Mouse (Mus musculus): ENCODE results near the gene Hapln4. TPM values are rescaled to one million over a fixed set of nuclear protein-coding genes. Genes with fewer than 3 reads are reported as not detected.
A peak's percentile ranks its signal among the peaks of the same experiment; 100 is the strongest.

Hapln4 gene
- polyA plus RNA-seq, 1 experiment from 2014 or later = not detected

- H3K27me3 ChIP-seq (replicated peaks; ENCODE audit: control insufficient read depth, insufficient read depth, low read length) = peaks cover 30% of the 10 kb centered on the region
- no peak for TF ChIP-seq CTCF (IDR thresholded peaks at IDR 0.05; ENCODE audit: low read depth)
- 56% methylated on average over 8 of the region's 8 CpGs for whole genome bisulfite sequencing
- no peaks in the 10 kb centered on the region for H3K4me1 ChIP-seq (replicated peaks; ENCODE audit: control insufficient read depth, insufficient read depth, low read length)
- no peaks in the 10 kb centered on the region for H3K36me3 ChIP-seq (ENCODE audit: control insufficient read depth, insufficient read depth)
- no peak for ATAC-seq
- H3K4me2 ChIP-seq (replicated peaks; ENCODE audit: low read depth) = no peak overlapping the region
- H3K9ac ChIP-seq (ENCODE audit: low read depth, low read length) = no peak overlapping the region
- no peak overlapping the region for H3K4me3 ChIP-seq (ENCODE audit: low read depth, low read length)
- H3K27ac ChIP-seq (ENCODE audit: low read depth, low read length) = no peak overlapping the region
- no peaks in the 10 kb centered on the region for H3K9me3 ChIP-seq (ENCODE audit: control insufficient read depth)
Observed at GRCm38 (mm10) chr8:70092786-70093185, 9.5 kb downstream of the Hapln4 start.

DNA sequence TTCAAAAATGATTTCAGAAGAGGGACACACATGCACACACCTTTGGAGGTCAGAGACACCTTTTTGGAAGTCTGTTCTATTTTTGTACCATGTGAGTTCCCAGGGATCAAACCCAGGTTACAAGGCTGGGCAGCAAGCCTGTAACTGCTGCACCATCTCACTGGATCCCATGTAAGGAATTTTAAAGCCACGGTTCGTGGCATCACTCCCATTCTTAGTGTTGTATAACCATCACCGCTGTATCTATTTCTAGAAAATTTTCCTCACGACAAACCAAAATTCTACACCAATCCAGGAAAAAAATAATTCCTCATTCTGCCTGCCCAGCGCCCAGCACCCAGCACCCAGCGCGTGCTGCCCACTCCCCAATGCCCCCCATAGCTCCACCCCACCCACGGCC is 16.0 kb downstream of the Hapln4 start:
- no peak for ATAC-seq
- Histone ChIP-seq H3K9ac (ENCODE audit: low read depth, low read length) (no peak overlapping the region), H3K27ac (ENCODE audit: low read depth, low read length) (no peak overlapping the region), H3K36me3 (ENCODE audit: control insufficient read depth, insufficient read depth) (no peaks in the 10 kb centered on the region), H3K4me3 (ENCODE audit: low read depth, low read length) (no peak overlapping the region), H3K4me2 (replicated peaks; ENCODE audit: low read depth) (no peak overlapping the region), H3K27me3 (replicated peaks; ENCODE audit: control insufficient read depth, insufficient read depth, low read length) (no peaks in the 10 kb centered on the region; the same call in 1 of the 2 replicates), H3K9me3 (ENCODE audit: control insufficient read depth) (no peaks in the 10 kb centered on the region), H3K4me1 (replicated peaks; ENCODE audit: control insufficient read depth, insufficient read depth, low read length) (no peaks in the 10 kb centered on the region)
- no peak for TF ChIP-seq CTCF (IDR thresholded peaks at IDR 0.05; ENCODE audit: low read depth)
- 59% methylated on average over 8 of the region's 8 CpGs for WGBS

DNA sequence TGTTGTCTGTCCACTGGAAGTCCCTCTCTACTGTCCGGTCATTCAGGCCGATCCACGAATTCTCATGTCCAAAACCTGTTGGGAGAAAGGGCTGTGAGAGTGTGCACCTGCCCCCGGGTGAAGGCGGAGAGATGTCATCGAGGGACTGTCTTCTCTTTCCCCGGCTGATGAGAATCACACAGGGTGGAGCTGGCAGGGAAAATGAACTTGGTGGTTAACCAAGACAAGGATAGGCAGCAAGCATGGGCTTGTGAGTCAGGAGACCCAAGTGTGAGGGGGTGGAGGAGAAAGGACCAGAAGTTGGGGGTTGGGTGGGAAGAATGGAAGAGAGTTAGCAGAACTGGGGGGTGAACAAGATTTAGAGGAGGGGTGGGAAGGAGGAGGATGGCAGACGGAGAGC is 17.0 kb downstream of the Hapln4 start:
- no peaks in the 10 kb centered on the region for H3K4me1 ChIP-seq (replicated peaks; ENCODE audit: control insufficient read depth, insufficient read depth, low read length)
- H3K4me2 ChIP-seq (replicated peaks; ENCODE audit: low read depth) = no peak overlapping the region
- H3K9ac ChIP-seq (ENCODE audit: low read depth, low read length) = no peak overlapping the region
- ATAC-seq = no peak
- no peaks in the 10 kb centered on the region for H3K9me3 ChIP-seq (ENCODE audit: control insufficient read depth)
- H3K27ac ChIP-seq (ENCODE audit: low read depth, low read length) = no peak overlapping the region
- 73% methylated on average over 8 of the region's 8 CpGs for WGBS
- H3K4me3 ChIP-seq (ENCODE audit: low read depth, low read length) = no peak overlapping the region
- TF ChIP-seq CTCF (IDR thresholded peaks at IDR 0.05; ENCODE audit: low read depth) = no peak
- no peaks in the 10 kb centered on the region; the same call in 1 of the 2 replicates for H3K27me3 ChIP-seq (replicated peaks; ENCODE audit: control insufficient read depth, insufficient read depth, low read length)
- no peaks in the 10 kb centered on the region for H3K36me3 ChIP-seq (ENCODE audit: control insufficient read depth, insufficient read depth)

- Histone ChIP-seq H3K27me3 (replicated peaks; ENCODE audit: control insufficient read depth, insufficient read depth, low read length) (peaks cover 8% of the 10 kb centered on the region; the same call in 1 of the 2 replicates), H3K4me3 (ENCODE audit: low read depth, low read length) (no peak overlapping the region), H3K27ac (ENCODE audit: low read depth, low read length) (no peak overlapping the region), H3K9ac (ENCODE audit: low read depth, low read length) (no peak overlapping the region), H3K9me3 (ENCODE audit: control insufficient read depth) (no peaks in the 10 kb centered on the region), H3K36me3 (ENCODE audit: control insufficient read depth, insufficient read depth) (no peaks in the 10 kb centered on the region), H3K4me1 (replicated peaks; ENCODE audit: control insufficient read depth, insufficient read depth, low read length) (no peaks in the 10 kb centered on the region), H3K4me2 (replicated peaks; ENCODE audit: low read depth) (no peak overlapping the region)
- peak; percentile 84 for TF ChIP-seq CTCF (IDR thresholded peaks at IDR 0.05; ENCODE audit: low read depth)
- ATAC-seq = peak; percentile 46; the same call in 1 of the 2 replicates
- 11% methylated on average over 6 of the region's 6 CpGs for WGBS
Observed at GRCm38 (mm10) chr8:70104506-70104905, 21.2 kb downstream of the Hapln4 start.

DNA sequence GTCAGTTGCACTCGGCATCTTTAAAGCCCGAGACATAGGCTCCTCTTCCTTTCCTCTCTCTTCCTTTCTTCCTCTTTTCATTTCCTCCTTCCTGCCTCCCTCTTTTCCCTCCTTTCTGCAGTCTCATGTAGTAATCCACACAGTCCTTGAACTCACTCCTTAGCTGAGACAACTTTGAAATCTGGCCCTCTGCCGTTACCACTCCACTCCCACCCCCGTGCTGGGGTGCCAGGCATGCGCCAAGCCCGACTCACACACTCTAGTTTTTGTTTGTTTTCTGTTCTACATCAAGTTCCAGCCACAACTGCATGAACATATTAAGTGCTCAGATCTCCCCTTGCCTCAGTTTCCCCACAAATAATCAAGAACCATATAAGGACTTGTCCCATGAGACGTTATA is 21.7 kb downstream of the Hapln4 start:
- Histone ChIP-seq H3K4me1 (replicated peaks; ENCODE audit: control insufficient read depth, insufficient read depth, low read length) (no peaks in the 10 kb centered on the region), H3K4me3 (ENCODE audit: low read depth, low read length) (no peak overlapping the region), H3K27me3 (replicated peaks; ENCODE audit: control insufficient read depth, insufficient read depth, low read length) (peaks cover 8% of the 10 kb centered on the region; the same call in 1 of the 2 replicates), H3K4me2 (replicated peaks; ENCODE audit: low read depth) (no peak overlapping the region), H3K9me3 (ENCODE audit: control insufficient read depth) (no peaks in the 10 kb centered on the region), H3K36me3 (ENCODE audit: control insufficient read depth, insufficient read depth) (no peaks in the 10 kb centered on the region), H3K27ac (ENCODE audit: low read depth, low read length) (no peak overlapping the region), H3K9ac (ENCODE audit: low read depth, low read length) (no peak overlapping the region)
- TF ChIP-seq CTCF (IDR thresholded peaks at IDR 0.05; ENCODE audit: low read depth) = no peak
- ATAC-seq = no peak
- 74% methylated on average over 7 of the region's 7 CpGs for WGBS

- H3K27me3 ChIP-seq (replicated peaks; ENCODE audit: control insufficient read depth, insufficient read depth, low read length) = peaks cover 44% of the 10 kb centered on the region
- TF ChIP-seq CTCF (IDR thresholded peaks at IDR 0.05; ENCODE audit: low read depth) = no peak
- no peak overlapping the region for H3K4me2 ChIP-seq (replicated peaks; ENCODE audit: low read depth)
- WGBS = 62% methylated on average over 2 of the region's 2 CpGs
- H3K4me3 ChIP-seq (ENCODE audit: low read depth, low read length) = no peak overlapping the region
- no peak for ATAC-seq
- no peak overlapping the region for H3K9ac ChIP-seq (ENCODE audit: low read depth, low read length)
- H3K27ac ChIP-seq (ENCODE audit: low read depth, low read length) = no peak overlapping the region
- H3K36me3 ChIP-seq (ENCODE audit: control insufficient read depth, insufficient read depth) = no peaks in the 10 kb centered on the region
- H3K4me1 ChIP-seq (replicated peaks; ENCODE audit: control insufficient read depth, insufficient read depth, low read length) = no peaks in the 10 kb centered on the region
- no peaks in the 10 kb centered on the region for H3K9me3 ChIP-seq (ENCODE audit: control insufficient read depth)
Observed at GRCm38 (mm10) chr8:70110451-70110850, 27.2 kb downstream of the Hapln4 start.
